In genomic region chr7:40672348-40672747, GRCm38 (mm10) we compare ENCODE assay signal across 23 mouse cellular contexts.
DNase-seq lines count a peak whose midpoint lies in the region; ATAC-seq and TF ChIP-seq lines count a peak whose summit lies in the region.
"Had no signal": no experiment of that assay in that cellular context is flagged by ENCODE, and none has a peak within 500 bp of the region (broad histone marks: within the 10 kb centered on the region; RNA-seq: fewer than 3 reads in every experiment).

No protein-coding gene starts in this region.

- ATAC-seq in kidney, embryonic 16.5 days (ENCODE audit: low FRiP score, low TSS enrichment) = peak; percentile 65
- ATAC-seq: activated CD4-positive, CD25-positive, alpha-beta regulatory T cell, adult 4 months; CD4-positive, CD25-positive, alpha-beta regulatory T cell, adult 4 months; forebrain, embryonic 14.5 days; hindbrain, postnatal 0 days had no signal

- H3K79me2 ChIP-seq in CH12.LX (replicated peaks; ENCODE audit: control insufficient read depth, extremely low read depth, insufficient read depth, poor library complexity, severe bottlenecking) (no peaks in the 10 kb centered on the region), myocyte (ENCODE audit: control insufficient read depth, insufficient read depth) (no peaks in the 10 kb centered on the region)

- H3K4me1 ChIP-seq in kidney, embryonic 16.5 days (ENCODE audit: insufficient read depth, low read length) = 0 out of 2 replicates have a peak, but pooled peaks cover 3% of the 10 kb centered on the region
- H3K4me1 ChIP-seq in kidney, adult 2 months (ENCODE audit: control insufficient read depth, insufficient read depth, low read length) = peaks cover 3% of the 10 kb centered on the region
- peaks cover 0 to 4% of the 10 kb centered on the region in 2 experiments; a peak in 1 of 4 replicates for H3K4me1 ChIP-seq in CH12.LX (ENCODE audit: control insufficient read depth in 1 of 2, insufficient read depth in 2 of 2)
- H3K4me1 ChIP-seq in embryonic facial prominence, embryonic 10.5 days = peaks cover 6% of the 10 kb centered on the region
- H3K4me1 ChIP-seq: embryonic facial prominence, embryonic 12.5 days; embryonic facial prominence, embryonic 15.5 days; heart, embryonic 13.5 days had no signal

- H3K27me3 ChIP-seq in kidney, embryonic 16.5 days (ENCODE audit: insufficient read depth, low read length) = no peaks in the 10 kb centered on the region
- H3K27me3 ChIP-seq in kidney, adult 2 months (replicated peaks; ENCODE audit: control insufficient read depth, insufficient read depth, low read length) = no peaks in the 10 kb centered on the region
- H3K27me3 ChIP-seq in CH12.LX (replicated peaks) (no peaks in the 10 kb centered on the region), myocyte (ENCODE audit: control insufficient read depth, insufficient read depth, insufficient read length) (no peaks in the 10 kb centered on the region)
- no peaks in the 10 kb centered on the region for H3K27me3 ChIP-seq in embryonic facial prominence, embryonic 10.5 days (replicated peaks; ENCODE audit: low read depth, poor library complexity, severe bottlenecking)
- H3K27me3 ChIP-seq: embryonic facial prominence, embryonic 12.5 days; embryonic facial prominence, embryonic 15.5 days; heart, embryonic 13.5 days had no signal

- H3K27ac ChIP-seq in kidney, embryonic 16.5 days (ENCODE audit: low read length) = no peak overlapping the region
- H3K27ac ChIP-seq in kidney, adult 2 months (ENCODE audit: insufficient read depth, low read depth, low read length) = no peak overlapping the region
- no peak overlapping the region for H3K27ac ChIP-seq in CH12.LX (ENCODE audit: insufficient read depth, low read depth)
- H3K27ac ChIP-seq in embryonic facial prominence, embryonic 10.5 days (replicated peaks) = no peak overlapping the region
- H3K27ac ChIP-seq: embryonic facial prominence, embryonic 12.5 days; embryonic facial prominence, embryonic 15.5 days; heart, embryonic 13.5 days; hindbrain, embryonic 14.5 days; hindbrain, postnatal 0 days had no signal

- no peaks in the 10 kb centered on the region for H3K9me3 ChIP-seq in kidney, embryonic 16.5 days (ENCODE audit: low read length)
- no peaks in the 10 kb centered on the region for H3K9me3 ChIP-seq in CH12.LX (replicated peaks; ENCODE audit: low read length)
- no peaks in the 10 kb centered on the region for H3K9me3 ChIP-seq in embryonic facial prominence, embryonic 10.5 days
- H3K9me3 ChIP-seq: embryonic facial prominence, embryonic 12.5 days; embryonic facial prominence, embryonic 15.5 days; heart, embryonic 13.5 days had no signal

- TF ChIP-seq RAD21 in CH12.LX (IDR thresholded peaks at IDR 0.05; ENCODE audit: low read depth, low read length) = no peak

- dilution Hi-C loops in CH12.LX (cut with MboI; ENCODE audit: extremely low pct_ligation_motif_present, extremely low pct_unique_long_range_greater_than_20kb, low sequenced_read_pairs) = no loop called here

- H3K4me3 ChIP-seq in kidney, embryonic 16.5 days (ENCODE audit: low read length) = no peak overlapping the region
- H3K4me3 ChIP-seq in kidney, adult 2 months (ENCODE audit: insufficient read depth, low read depth, low read length) = no peak overlapping the region
- H3K4me3 ChIP-seq in CH12.LX (replicated peaks in 1 of 3; ENCODE audit: low read depth in 2 of 3, low read length in 2 of 3, poor library complexity in 1 of 3) (no peak overlapping the region), myocyte (no peak overlapping the region)
- H3K4me3 ChIP-seq in embryonic facial prominence, embryonic 10.5 days = no peak overlapping the region
- H3K4me3 ChIP-seq: embryonic facial prominence, embryonic 12.5 days; embryonic facial prominence, embryonic 15.5 days; heart, embryonic 13.5 days had no signal

- H3K36me3 ChIP-seq in kidney, embryonic 16.5 days (ENCODE audit: insufficient read depth, low read length) = no peaks in the 10 kb centered on the region
- H3K36me3 ChIP-seq in kidney, adult 2 months (ENCODE audit: control insufficient read depth, insufficient read depth, low read length) = no peaks in the 10 kb centered on the region
- H3K36me3 ChIP-seq in CH12.LX (replicated peaks in 1 of 2; ENCODE audit: control insufficient read depth in 1 of 2, insufficient read depth in 1 of 2, low read length in 1 of 2) (no peaks in the 10 kb centered on the region), myocyte (ENCODE audit: control insufficient read depth, insufficient read depth) (no peaks in the 10 kb centered on the region)
- H3K36me3 ChIP-seq in embryonic facial prominence, embryonic 10.5 days (replicated peaks) = no peaks in the 10 kb centered on the region
- H3K36me3 ChIP-seq: embryonic facial prominence, embryonic 12.5 days; embryonic facial prominence, embryonic 15.5 days; heart, embryonic 13.5 days had no signal

- TF ChIP-seq CTCF in kidney, adult 2 months (conservative IDR thresholded peaks at IDR 0.05; ENCODE audit: insufficient read depth, insufficient read length, low read depth, low read length) = no peak
- no peak for TF ChIP-seq CTCF in CH12.LX (conservative IDR thresholded peaks at IDR 0.05 in 1 of 2, IDR thresholded peaks at IDR 0.05 in 1 of 2; ENCODE audit: low read depth in 2 of 2, low read length in 2 of 2)

- TF ChIP-seq POLR2A in kidney, adult 2 months (IDR thresholded peaks at IDR 0.05; ENCODE audit: low read depth, low read length) = no peak
- TF ChIP-seq POLR2A in CH12.LX (IDR thresholded peaks at IDR 0.05; ENCODE audit: low read depth, low read length) = no peak
- TF ChIP-seq POLR2A in myocyte (IDR thresholded peaks at IDR 0.05; ENCODE audit: insufficient read length, low read depth) = no peak

- H3K9ac ChIP-seq in kidney, embryonic 16.5 days (replicated peaks; ENCODE audit: low read length) = no peak overlapping the region
- H3K9ac ChIP-seq in CH12.LX (ENCODE audit: insufficient read depth, low read depth) = no peak overlapping the region
- H3K9ac ChIP-seq: embryonic facial prominence, embryonic 12.5 days; embryonic facial prominence, embryonic 15.5 days; heart, embryonic 13.5 days; hindbrain, embryonic 14.5 days had no signal

- DNase-seq in kidney, adult 2 months = no peak
- DNase-seq in CH12.LX (ENCODE audit: extremely low read depth) = peak; percentile 9
- peak; percentile 12 for DNase-seq in embryonic facial prominence, embryonic 10.5 days (ENCODE audit: low spot score)
- no peak for DNase-seq in adrenal gland, postnatal 36 days
- DNase-seq: adrenal gland, adult 8-10 months; cerebellum, adult 11 months; cerebellum, adult 2 months; cerebellum, adult 9-11 months; cerebellum, postnatal 25 days; gastrocnemius, postnatal 25 days; heart, adult 18-20 months; heart, postnatal 14 days; heart, postnatal 4 days had no signal

- no peak overlapping the region for H3K4me2 ChIP-seq in kidney, embryonic 16.5 days (replicated peaks; ENCODE audit: low read depth, low read length)
- H3K4me2 ChIP-seq in CH12.LX (ENCODE audit: insufficient read depth, low read depth, poor library complexity, severe bottlenecking) (no peak overlapping the region), myocyte (ENCODE audit: low read depth) (no peak overlapping the region)
- H3K4me2 ChIP-seq: embryonic facial prominence, embryonic 12.5 days; embryonic facial prominence, embryonic 15.5 days; heart, embryonic 13.5 days; hindbrain, embryonic 14.5 days had no signal

- WGBS in kidney, embryonic 16.5 days = 50% methylated on average over 1 of the region's 1 CpGs
- 79% methylated on average over 1 of the region's 1 CpGs for WGBS in kidney, adult 2 months
- 85% methylated on average over 1 of the region's 1 CpGs for WGBS in embryonic facial prominence, embryonic 10.5 days

- in situ Hi-C loops in CH12.LX (cut with MboI; ENCODE audit: low pct_ligation_motif_present, low pct_unique_long_range_greater_than_20kb, low sequenced_read_pairs) = no loop called here

- H3ac ChIP-seq in myocyte (ENCODE audit: control insufficient read depth, insufficient read length) = no peak overlapping the region

- TF ChIP-seq EP300 in CH12.LX (IDR thresholded peaks at IDR 0.05; ENCODE audit: low read length) = no peak

TF ChIP-seq in CH12.LX, 34 proteins besides CTCF, POLR2A, EP300 and RAD21:
- TF ChIP-seq RCOR1 (conservative IDR thresholded peaks at IDR 0.05; ENCODE audit: low read depth, low read length) (no peak), PAX5 (IDR thresholded peaks at IDR 0.05; ENCODE audit: low read length) (no peak), ZMIZ1 (IDR thresholded peaks at IDR 0.05; ENCODE audit: low read depth, low read length) (no peak), ZNF384 (IDR thresholded peaks at IDR 0.05; ENCODE audit: low read depth, low read length) (no peak), BHLHE40 (IDR thresholded peaks at IDR 0.05; ENCODE audit: low read depth, low read length) (no peak), MAFK (IDR thresholded peaks at IDR 0.05; ENCODE audit: insufficient replicate concordance, low read length) (no peak), JUND (conservative IDR thresholded peaks at IDR 0.05; ENCODE audit: low read depth, low read length) (no peak), MEF2A (IDR thresholded peaks at IDR 0.05; ENCODE audit: borderline replicate concordance, low read depth, low read length) (no peak), KAT2A (IDR thresholded peaks at IDR 0.05; ENCODE audit: insufficient replicate concordance, low read length) (no peak)

TF ChIP-seq in myocyte, 11 proteins besides CTCF, POLR2A, EP300 and RAD21:
- TF ChIP-seq TCF12 (IDR thresholded peaks at IDR 0.05; ENCODE audit: insufficient read depth, poor library complexity, severe bottlenecking) = no peak
- no peak for TF ChIP-seq E2F4 (IDR thresholded peaks at IDR 0.05; ENCODE audit: insufficient read depth)
- peak; percentile 51 for TF ChIP-seq USF1 (IDR thresholded peaks at IDR 0.05; ENCODE audit: low read depth)
- TF ChIP-seq MYOD1 (IDR thresholded peaks at IDR 0.05; ENCODE audit: control insufficient read depth in 1 of 3, insufficient read length in 2 of 3, low read depth in 2 of 3) = no peak

Comparison
In these comparisons a context has a peak if more than half of its experiments do, and no peak if none do; other contexts are left out.
1. DNase-seq: peak in CH12.LX (single experiment) and embryonic facial prominence, embryonic 10.5 days (single experiment); none in kidney, adult 2 months (single experiment) and adrenal gland, postnatal 36 days (0 of 2).